Mouse (Mus musculus): Measurements from ENCODE around the gene Fbxl2. TPM values are rescaled to one million over a fixed set of nuclear protein-coding genes. Genes with fewer than 3 reads are reported as not detected.

Gene Fbxl2
- polyA plus RNA-seq, 1 experiment from 2014 or later: 4.2 TPM

- Histone ChIP-seq H3K36me3 (peaks cover 92% of the 10 kb centered on the region), H3K27ac (no peak overlapping the region), H3K4me3 (replicated peaks) (no peak overlapping the region), H3K9me3 (no peaks in the 10 kb centered on the region), H3K4me1 (replicated peaks) (no peaks in the 10 kb centered on the region), H3K27me3 (no peaks in the 10 kb centered on the region), H3K4me2 (no peak overlapping the region), H3K9ac (replicated peaks) (no peak overlapping the region)
- no peak for ATAC-seq (ENCODE audit: insufficient number of reproducible peaks, insufficient read depth, low FRiP score, low TSS enrichment, low read depth)
- 76% methylated on average over 8 of the region's 8 CpGs for WGBS
These were observed 74.4 kb downstream of the Fbxl2 start for GRCm38 (mm10) chr9:113971615-113972014.

GRCm38 (mm10) chr9:113970041-113970440 is 76.0 kb downstream of the Fbxl2 start:
- no peaks in the 10 kb centered on the region for H3K4me1 ChIP-seq (replicated peaks)
- H3K4me2 ChIP-seq: no peak overlapping the region
- ATAC-seq (ENCODE audit: insufficient number of reproducible peaks, insufficient read depth, low FRiP score, low TSS enrichment, low read depth): no peak
- whole genome bisulfite sequencing: 90% methylated on average over 14 of the region's 14 CpGs
- no peak overlapping the region for H3K27ac ChIP-seq
- H3K36me3 ChIP-seq: peaks cover 90% of the 10 kb centered on the region
- H3K4me3 ChIP-seq (replicated peaks): no peak overlapping the region
- no peaks in the 10 kb centered on the region for H3K27me3 ChIP-seq
- H3K9ac ChIP-seq (replicated peaks): no peak overlapping the region
- no peaks in the 10 kb centered on the region for H3K9me3 ChIP-seq

DNA sequence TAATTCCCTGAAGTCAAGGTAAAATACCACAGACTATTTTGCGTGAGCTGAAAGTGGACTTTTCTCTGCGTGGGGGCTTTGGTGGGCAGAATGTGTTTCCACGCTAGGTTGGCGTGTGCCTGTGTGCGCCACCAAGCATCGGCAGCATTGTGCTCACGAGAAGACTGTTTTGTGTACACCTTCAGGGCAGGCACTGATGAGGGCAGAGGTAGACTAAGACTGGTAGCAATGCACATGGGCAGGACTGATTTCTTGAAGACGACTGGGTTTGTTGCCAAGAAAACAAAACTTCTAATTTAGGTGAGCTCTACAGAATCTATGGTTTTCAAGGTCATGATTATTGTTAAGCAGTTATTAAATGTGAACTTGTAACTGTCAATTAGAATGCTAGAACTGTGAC is 76.6 kb downstream of the Fbxl2 start:
- Histone ChIP-seq H3K27me3 (no peaks in the 10 kb centered on the region), H3K36me3 (peaks cover 90% of the 10 kb centered on the region), H3K4me3 (replicated peaks) (no peak overlapping the region), H3K9me3 (no peaks in the 10 kb centered on the region), H3K4me1 (replicated peaks) (no peaks in the 10 kb centered on the region), H3K9ac (replicated peaks) (no peak overlapping the region), H3K27ac (no peak overlapping the region), H3K4me2 (no peak overlapping the region)
- ATAC-seq (ENCODE audit: insufficient number of reproducible peaks, insufficient read depth, low FRiP score, low TSS enrichment, low read depth): no peak
- WGBS: 94% methylated on average over 8 of the region's 8 CpGs

DNA sequence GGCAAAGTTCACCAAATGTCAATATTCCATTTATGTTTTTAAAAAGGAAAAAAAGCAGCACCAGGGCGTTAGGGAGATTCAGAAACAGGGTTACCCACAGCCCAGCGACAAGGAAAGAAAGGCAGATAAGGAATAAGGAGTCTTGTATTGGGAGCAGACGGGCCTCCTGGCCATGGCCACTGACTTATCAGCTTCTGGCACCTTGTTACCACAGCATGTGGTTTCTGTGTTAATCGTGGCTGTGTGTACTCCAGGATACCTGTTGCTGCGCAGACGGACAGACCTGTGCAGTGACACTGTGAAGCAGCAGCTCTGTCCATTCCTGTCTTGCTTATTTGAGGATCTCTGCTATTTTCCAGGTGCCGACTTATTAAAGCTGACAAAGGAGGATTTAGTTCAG is 77.0 kb downstream of the Fbxl2 start:
- Histone ChIP-seq H3K4me3 (replicated peaks) (no peak overlapping the region), H3K27ac (no peak overlapping the region), H3K4me1 (replicated peaks) (no peaks in the 10 kb centered on the region), H3K36me3 (peaks cover 90% of the 10 kb centered on the region), H3K4me2 (no peak overlapping the region), H3K27me3 (no peaks in the 10 kb centered on the region), H3K9me3 (no peaks in the 10 kb centered on the region), H3K9ac (replicated peaks) (no peak overlapping the region)
- 91% methylated on average over 7 of the region's 7 CpGs for WGBS
- no peak for ATAC-seq (ENCODE audit: insufficient number of reproducible peaks, insufficient read depth, low FRiP score, low TSS enrichment, low read depth)

- ATAC-seq (ENCODE audit: insufficient number of reproducible peaks, insufficient read depth, low FRiP score, low TSS enrichment, low read depth): no peak
- H3K36me3 ChIP-seq: peaks cover 97% of the 10 kb centered on the region
- WGBS: 95% methylated on average over 4 of the region's 4 CpGs
These were observed 79.2 kb downstream of the Fbxl2 start for GRCm38 (mm10) chr9:113966838-113967237.

DNA sequence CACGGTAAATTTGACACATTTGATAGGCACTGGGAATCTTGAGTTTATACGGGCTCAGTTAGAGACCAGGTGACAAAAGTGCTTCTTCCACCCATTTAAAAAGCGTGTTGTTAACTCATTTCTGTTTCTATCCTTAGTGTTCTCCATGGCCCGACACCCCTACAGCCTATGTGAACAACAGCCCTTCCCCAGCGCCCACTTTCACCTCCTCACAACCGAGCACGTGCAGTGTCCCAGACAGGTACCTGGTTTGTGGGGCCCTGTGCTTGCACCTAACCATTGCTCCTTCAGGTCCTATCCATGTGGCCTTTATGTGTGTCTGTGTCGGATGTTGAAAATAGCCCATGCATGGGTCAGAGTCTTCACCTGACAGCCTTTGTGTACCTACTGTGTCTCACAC is 81.6 kb downstream of the Fbxl2 start:
- peaks cover 96% of the 10 kb centered on the region for H3K36me3 ChIP-seq

More at GRCm38 (mm10) chr9:113966838-113967237, 79.2 kb downstream of the Fbxl2 start:
- Histone ChIP-seq H3K4me2 (no peak overlapping the region), H3K9me3 (no peaks in the 10 kb centered on the region), H3K27me3 (no peaks in the 10 kb centered on the region), H3K27ac (no peak overlapping the region), H3K4me3 (replicated peaks) (no peak overlapping the region), H3K9ac (replicated peaks) (no peak overlapping the region), H3K4me1 (replicated peaks) (no peaks in the 10 kb centered on the region)

DNA sequence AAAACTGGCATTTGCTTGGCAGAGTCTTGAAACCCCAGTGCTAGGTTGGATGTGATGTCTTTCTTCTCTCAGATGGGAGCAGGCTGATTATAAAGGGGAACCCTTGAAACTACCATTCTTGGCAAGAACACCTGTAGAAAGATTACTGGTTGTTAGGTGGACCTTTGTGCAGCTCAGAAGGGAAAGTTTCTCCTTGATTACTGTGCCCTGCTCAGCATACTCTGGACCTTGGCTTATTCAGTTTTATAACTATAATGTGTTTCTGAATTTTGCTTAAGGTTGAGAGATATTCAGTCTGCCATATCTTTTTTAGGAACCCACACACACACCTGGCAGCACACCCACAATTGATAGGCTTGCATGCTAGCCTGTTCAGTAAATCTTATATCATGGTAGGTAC is 82.3 kb downstream of the Fbxl2 start:
- H3K36me3 ChIP-seq: peaks cover 96% of the 10 kb centered on the region
- no peak overlapping the region for H3K4me3 ChIP-seq (replicated peaks)
- H3K4me2 ChIP-seq: no peak overlapping the region
- H3K27me3 ChIP-seq: no peaks in the 10 kb centered on the region
- H3K4me1 ChIP-seq (replicated peaks): no peaks in the 10 kb centered on the region
- no peak overlapping the region for H3K27ac ChIP-seq
- no peak overlapping the region for H3K9ac ChIP-seq (replicated peaks)
- no peaks in the 10 kb centered on the region for H3K9me3 ChIP-seq
- no peak for ATAC-seq (ENCODE audit: insufficient number of reproducible peaks, insufficient read depth, low FRiP score, low TSS enrichment, low read depth)

More for the DNA sequence above, 81.6 kb downstream of the Fbxl2 start:
- Histone ChIP-seq H3K9ac (replicated peaks) (no peak overlapping the region), H3K4me3 (replicated peaks) (no peak overlapping the region), H3K9me3 (no peaks in the 10 kb centered on the region), H3K4me1 (replicated peaks) (no peaks in the 10 kb centered on the region), H3K27me3 (no peaks in the 10 kb centered on the region), H3K27ac (no peak overlapping the region), H3K4me2 (no peak overlapping the region)
- WGBS: 98% methylated on average over 8 of the region's 8 CpGs
- ATAC-seq (ENCODE audit: insufficient number of reproducible peaks, insufficient read depth, low FRiP score, low TSS enrichment, low read depth): no peak

GRCm38 (mm10) chr9:113957777-113958176 is 88.2 kb downstream of the Fbxl2 start:
- Histone ChIP-seq H3K4me3 (replicated peaks) (no peak overlapping the region), H3K4me2 (no peak overlapping the region), H3K9ac (replicated peaks) (no peak overlapping the region), H3K27me3 (no peaks in the 10 kb centered on the region), H3K9me3 (no peaks in the 10 kb centered on the region), H3K36me3 (peaks cover 77% of the 10 kb centered on the region), H3K4me1 (replicated peaks) (no peaks in the 10 kb centered on the region), H3K27ac (no peak overlapping the region)
- WGBS: 93% methylated on average over 4 of the region's 4 CpGs
- ATAC-seq (ENCODE audit: insufficient number of reproducible peaks, insufficient read depth, low FRiP score, low TSS enrichment, low read depth): no peak

GRCm38 (mm10) chr9:113947216-113947615 is 98.8 kb downstream of the Fbxl2 start:
- no peaks in the 10 kb centered on the region for H3K9me3 ChIP-seq
- 84% methylated on average over 1 of the region's 1 CpGs for WGBS

DNA sequence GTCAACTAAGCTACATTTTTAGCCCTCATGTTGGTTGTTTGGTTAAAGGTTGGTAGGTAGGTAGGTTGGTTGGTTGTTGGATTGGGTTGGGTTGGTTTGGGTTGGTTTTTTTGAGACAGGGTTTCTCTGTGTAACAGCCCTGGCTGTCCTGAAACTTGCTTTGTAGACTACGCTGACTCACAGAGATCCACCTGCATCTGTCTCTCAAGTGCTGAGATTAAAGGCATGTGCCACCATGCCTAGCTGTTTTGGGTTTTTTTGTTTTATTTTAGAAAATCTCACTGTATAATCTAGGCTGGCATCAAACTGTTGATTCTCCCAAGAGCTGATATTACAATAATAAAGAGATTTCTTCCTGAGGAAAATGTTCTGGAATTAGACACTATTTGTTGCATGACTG is 102.6 kb downstream of the Fbxl2 start:
- ATAC-seq (ENCODE audit: insufficient number of reproducible peaks, insufficient read depth, low FRiP score, low TSS enrichment, low read depth): no peak
- Histone ChIP-seq H3K36me3 (peaks cover 34% of the 10 kb centered on the region), H3K27me3 (no peaks in the 10 kb centered on the region), H3K9me3 (no peaks in the 10 kb centered on the region), H3K4me3 (replicated peaks) (no peak overlapping the region), H3K4me1 (replicated peaks) (no peaks in the 10 kb centered on the region), H3K27ac (no peak overlapping the region), H3K4me2 (no peak overlapping the region), H3K9ac (replicated peaks) (no peak overlapping the region)
- WGBS: 95% methylated on average over 1 of the region's 1 CpGs

More at GRCm38 (mm10) chr9:113947216-113947615, 98.8 kb downstream of the Fbxl2 start:
- H3K4me2 ChIP-seq: no peak overlapping the region
- H3K27ac ChIP-seq: no peak overlapping the region
- no peaks in the 10 kb centered on the region for H3K27me3 ChIP-seq
- H3K4me3 ChIP-seq (replicated peaks): no peak overlapping the region
- no peak overlapping the region for H3K9ac ChIP-seq (replicated peaks)
- no peaks in the 10 kb centered on the region for H3K4me1 ChIP-seq (replicated peaks)
- no peak for ATAC-seq (ENCODE audit: insufficient number of reproducible peaks, insufficient read depth, low FRiP score, low TSS enrichment, low read depth)
- peaks cover 47% of the 10 kb centered on the region for H3K36me3 ChIP-seq

DNA sequence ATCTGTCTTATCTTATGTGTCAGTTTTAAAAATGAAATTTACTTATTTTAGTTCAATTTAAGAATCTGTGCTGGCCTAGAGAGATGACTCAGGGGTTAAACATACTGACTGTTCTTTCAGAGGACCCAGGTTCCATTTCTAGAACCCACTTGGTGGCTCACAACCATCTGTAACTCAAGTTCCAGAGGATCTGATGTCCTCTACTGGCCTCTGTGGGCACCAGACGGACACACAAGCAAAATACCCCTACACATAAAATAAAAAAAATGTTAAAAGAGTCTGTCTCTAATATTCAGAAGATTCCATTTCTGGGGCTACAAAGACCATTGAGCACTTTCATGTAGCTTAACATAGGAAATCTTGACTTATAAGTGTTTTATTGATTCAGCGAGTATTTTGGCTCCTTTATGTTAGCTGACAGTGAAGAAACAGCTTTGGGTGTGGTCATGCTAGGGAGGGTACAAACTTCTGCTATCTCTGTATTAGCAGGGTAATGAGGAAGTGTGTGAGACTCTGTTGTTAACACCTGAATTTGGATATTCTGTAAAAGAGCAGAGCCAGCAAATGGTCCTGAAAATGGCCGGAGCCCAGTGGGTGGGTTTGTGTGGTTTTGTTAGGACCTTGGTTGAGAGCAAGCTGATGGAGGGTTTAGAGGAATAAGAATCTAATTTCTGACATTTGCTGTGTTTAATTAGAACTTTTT is 104.7 kb downstream of the Fbxl2 start:
- no peak overlapping the region for H3K4me2 ChIP-seq
- H3K9ac ChIP-seq (replicated peaks): no peak overlapping the region
- no peaks in the 10 kb centered on the region for H3K9me3 ChIP-seq
- H3K27ac ChIP-seq: no peak overlapping the region
- WGBS: 91% methylated on average over 3 of the region's 3 CpGs
- no peak overlapping the region for H3K4me3 ChIP-seq (replicated peaks)
- no peak for ATAC-seq (ENCODE audit: insufficient number of reproducible peaks, insufficient read depth, low FRiP score, low TSS enrichment, low read depth)
- H3K36me3 ChIP-seq: peaks cover 17% of the 10 kb centered on the region
- H3K27me3 ChIP-seq: no peaks in the 10 kb centered on the region
- H3K4me1 ChIP-seq (replicated peaks): peaks cover 3% of the 10 kb centered on the region; the same call in 1 of the 2 replicates

Data from limb, embryonic 12.5 days (tissue).